Comparison of ENCODE assay signal across 9 mouse cellular contexts in the genomic region with DNA sequence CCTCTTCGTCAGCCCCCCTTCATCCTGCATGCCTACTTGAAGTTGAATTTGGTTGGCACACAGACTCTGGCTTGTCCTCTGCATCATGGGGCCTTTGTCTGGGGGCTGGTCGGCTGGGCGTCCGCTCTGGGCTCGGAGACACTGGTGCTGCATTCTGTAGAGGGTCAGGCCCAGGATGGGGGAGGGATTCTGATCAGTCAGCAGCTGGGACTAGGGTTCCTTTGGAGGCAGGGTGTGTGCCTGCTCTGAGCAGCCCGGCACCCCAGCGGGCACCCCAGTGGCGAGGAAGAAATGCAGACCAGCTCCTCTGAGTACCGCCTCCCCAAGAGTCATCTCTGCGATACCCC.
A peak's percentile ranks its signal among the peaks of the same experiment; 100 is the strongest.
DNase-seq lines count a peak whose midpoint lies in the region; ATAC-seq and TF ChIP-seq lines count a peak whose summit lies in the region.
"Had no signal": no experiment of that assay in that cellular context is flagged by ENCODE, and none has a peak within 500 bp of the region (broad histone marks: within the 10 kb centered on the region; RNA-seq: fewer than 3 reads in every experiment).

No protein-coding gene starts in this region.

- peaks cover 25 to 28% of the 10 kb centered on the region in 2 experiments for H3K4me1 ChIP-seq in heart, embryonic 14.5 days (ENCODE audit: control insufficient read depth in 2 of 2, insufficient read depth in 2 of 2, low read length in 2 of 2)
- H3K4me1 ChIP-seq in forebrain, postnatal 0 days (ENCODE audit: insufficient read depth): peaks cover 22% of the 10 kb centered on the region

- H3K27me3 ChIP-seq in heart, embryonic 14.5 days (ENCODE audit: control insufficient read depth, insufficient read depth, low read length): no peaks in the 10 kb centered on the region
- no peaks in the 10 kb centered on the region for H3K27me3 ChIP-seq in forebrain, postnatal 0 days (ENCODE audit: insufficient read depth, low read length)

- no peak for ATAC-seq in heart, embryonic 14.5 days (ENCODE audit: insufficient number of reproducible peaks, insufficient read depth, low FRiP score, low read depth)
- peak; percentile 42 for ATAC-seq in forebrain, postnatal 0 days

- WGBS in heart, embryonic 14.5 days: 15% methylated on average over 10 of the region's 10 CpGs
- WGBS in forebrain, postnatal 0 days: 18% methylated on average over 10 of the region's 10 CpGs
- 31% methylated on average over 10 of the region's 10 CpGs for WGBS in macrophage (ENCODE audit: missing documents)

- peak overlapping the region; percentile 46 to 67 for H3K27ac ChIP-seq in heart, embryonic 14.5 days (replicated peaks in 1 of 2; ENCODE audit: control insufficient read depth in 1 of 2, insufficient read depth in 1 of 2, low read depth in 2 of 2, low read length in 2 of 2)
- H3K27ac ChIP-seq in forebrain, postnatal 0 days (ENCODE audit: low read depth, low read length): peak overlapping the region; percentile 66
- H3K27ac ChIP-seq in macrophage: peak overlapping the region; percentile 57

- DNase-seq in heart, postnatal 10 days: no peak
- DNase-seq in R1 (ENCODE audit: low read depth, low spot score): peak; percentile 41
- DNase-seq in forebrain, postnatal 0 days: no peak
- no peak for DNase-seq in adrenal gland, postnatal 4 days (ENCODE audit: low spot score in 2 of 2)
- DNase-seq in ovary, postnatal 10 days (ENCODE audit: low spot score): no peak
- no peak for DNase-seq in layer of hippocampus, postnatal 36 days

- H3K9ac ChIP-seq in heart, embryonic 14.5 days (ENCODE audit: low read length): peak overlapping the region; percentile 63
- H3K9ac ChIP-seq in forebrain, postnatal 0 days: peak overlapping the region; percentile 33; the same call in 1 of the 2 replicates

- peak overlapping the region; percentile 62 for H3K4me2 ChIP-seq in heart, embryonic 14.5 days (ENCODE audit: low read length)
- peak overlapping the region; percentile 29 for H3K4me2 ChIP-seq in forebrain, postnatal 0 days (ENCODE audit: low read depth)

- peaks cover 39% of the 10 kb centered on the region; the same call in 1 of the 2 replicates for H3K79me2 ChIP-seq in macrophage (ENCODE audit: inconsistent target)

- H3K4me3 ChIP-seq in heart, embryonic 14.5 days (ENCODE audit: control insufficient read depth in 1 of 2, insufficient read depth in 1 of 2, low read depth in 1 of 2, low read length in 2 of 2): peak overlapping the region; percentile 10 to 31
- H3K4me3 ChIP-seq in forebrain, postnatal 0 days (ENCODE audit: low read depth, low read length): no peak overlapping the region
- peak overlapping the region; percentile 54 for H3K4me3 ChIP-seq in macrophage (ENCODE audit: inconsistent target)

- intact Hi-C loops in heart, postnatal 10 days (cut with DNase I): no loop called here

- H3K9me3 ChIP-seq in heart, embryonic 14.5 days (ENCODE audit: control insufficient read depth, low read length): no peaks in the 10 kb centered on the region
- H3K9me3 ChIP-seq in forebrain, postnatal 0 days (ENCODE audit: low read length): no peaks in the 10 kb centered on the region
- H3K9me3 ChIP-seq: G1E had no signal

- 0 out of 2 replicates have a peak, but pooled peaks cover 7% of the 10 kb centered on the region for H3K36me3 ChIP-seq in heart, embryonic 14.5 days (ENCODE audit: control insufficient read depth, insufficient read depth, low read length)
- no peaks in the 10 kb centered on the region; the same call in 1 of the 2 replicates for H3K36me3 ChIP-seq in forebrain, postnatal 0 days (ENCODE audit: insufficient read depth)
- no peaks in the 10 kb centered on the region for H3K36me3 ChIP-seq in macrophage (ENCODE audit: inconsistent target)

- TF ChIP-seq CTCF in forebrain, postnatal 0 days (IDR thresholded peaks at IDR 0.05; ENCODE audit: low read depth): no peak
